Mouse (Mus musculus) C2C12 (cell line): ENCODE data around the gene Rere.

Experiments used
- CEBPB ChIP-seq: IDR thresholded peaks from one replicate; pipeline ENCODE4 v1.6.1; 2011; ENCODE audit warnings: low read depth, mild to moderate bottlenecking, control low read depth, moderate library complexity
- CTCF ChIP-seq: IDR thresholded peaks from one replicate; pipeline ENCODE4 v1.5.1; 2011; ENCODE audit not compliant: control insufficient read depth, insufficient read depth, insufficient read length
- FOSL1 ChIP-seq: IDR thresholded peaks from one replicate; pipeline ENCODE4 v1.8.0; 2011; ENCODE audit warnings: mild to moderate bottlenecking, low read length; ENCODE audit not compliant: poor library complexity, insufficient read depth, severe bottlenecking
- MAX ChIP-seq: IDR thresholded peaks from one replicate; pipeline ENCODE4 v1.6.1; 2011; ENCODE audit warnings: mild to moderate bottlenecking, control low read depth

DNA sequence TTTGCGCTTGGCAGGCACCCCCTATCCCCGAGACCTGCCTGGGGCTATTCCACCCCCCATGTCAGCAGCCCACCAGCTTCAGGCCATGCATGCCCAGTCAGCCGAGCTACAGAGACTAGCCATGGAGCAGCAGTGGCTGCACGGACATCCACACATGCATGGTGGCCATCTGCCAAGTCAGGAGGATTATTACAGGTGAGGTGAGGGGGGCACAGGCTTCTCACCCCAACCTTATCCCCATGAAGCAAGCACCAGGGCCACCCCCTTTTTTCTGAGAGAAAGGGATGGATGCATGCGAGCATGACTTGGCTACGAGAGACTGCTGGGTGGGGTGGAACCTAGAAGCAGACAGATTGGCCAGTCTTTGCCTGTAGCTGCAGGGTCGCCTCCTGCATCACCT, 337.6 kb downstream of the Rere start:
- TF ChIP-seq CTCF (no peak), CEBPB (no peak), MAX (no peak), FOSL1 (no peak)
